Mouse (Mus musculus) lung, adult 2 months (tissue): ENCODE measurements around the gene Ppm1k. TPM values are rescaled to one million over a fixed set of nuclear protein-coding genes. Genes with fewer than 3 reads are reported as not detected.

Source experiments
- DNase-seq: peaks from one replicate; pipeline ENCODE4 v3.0.0; 2022
- H3K4me1 ChIP-seq: fragments of 200-500 bp; 2 replicates; pipeline ENCODE4 v1.6.1; 2011; ENCODE audit warnings: low read length; ENCODE audit not compliant: control insufficient read depth, insufficient read depth
- H3K4me3 ChIP-seq: fragments of 200-500 bp; replicated peaks from 2 replicates; pipeline ENCODE3; 2011; ENCODE audit warnings: low read depth, mild to moderate bottlenecking, control low read depth, low read length; ENCODE audit errors: extremely low read depth
- CTCF ChIP-seq: fragments of 200-500 bp; IDR thresholded peaks from 2 replicates; pipeline ENCODE4 v1.5.1; 2011; ENCODE audit warnings: mild to moderate bottlenecking, low read length, control low read depth; ENCODE audit not compliant: insufficient read depth
- POLR2A ChIP-seq: fragments of 200-500 bp; IDR thresholded peaks from 2 replicates; pipeline ENCODE4 v1.6.1; 2011; ENCODE audit warnings: low read depth, mild to moderate bottlenecking, control low read depth, low read length, borderline replicate concordance; ENCODE audit errors: extremely low read depth
- WGBS: fragments of 180-500 bp; shearing (Covaris S2); methylation state at CpG from one replicate; pipeline ENCODE4 v1.1.7; 2018; 5-methylcytosine and 5-hydroxymethylcytosine counted together
- polyA plus RNA-seq: library from polyadenylated mRNA; depleted of rRNA; stranded (reverse); fragments of >200 nt; gene quantifications from 2 replicates; pipeline ENCODE4 v1.2.3, GENCODE M21; 2012

The Ppm1k gene
- polyA plus RNA-seq, 1 experiment = 2.9 TPM

DNA sequence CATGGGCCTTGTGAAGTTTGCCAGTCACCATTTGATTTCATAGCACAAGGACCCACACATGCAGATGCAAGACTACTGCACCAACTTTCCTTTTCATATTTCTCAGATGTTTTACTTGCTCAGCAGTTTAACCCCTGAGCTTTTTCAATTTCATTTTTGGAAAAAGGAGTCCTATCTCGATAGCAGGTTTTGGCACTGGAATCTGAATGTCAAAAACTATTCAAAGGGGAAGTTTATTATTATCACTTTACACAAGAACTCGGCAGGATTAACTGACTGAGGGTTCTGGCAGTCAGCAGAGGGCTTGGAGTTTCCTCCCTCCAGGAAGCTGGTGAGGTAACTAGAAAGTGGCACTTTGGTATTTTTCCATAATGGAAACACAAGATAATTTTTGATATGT is 1.9 kb downstream of the Ppm1k start:
- DNase-seq = no peak
- Histone ChIP-seq H3K4me1 (no peaks in the 10 kb centered on the region; the same call in 1 of the 2 replicates), H3K4me3 (no peak overlapping the region)
- TF ChIP-seq CTCF = no peak
- no peak for TF ChIP-seq POLR2A
- 12% methylated on average over 2 of the region's 2 CpGs for WGBS

DNA sequence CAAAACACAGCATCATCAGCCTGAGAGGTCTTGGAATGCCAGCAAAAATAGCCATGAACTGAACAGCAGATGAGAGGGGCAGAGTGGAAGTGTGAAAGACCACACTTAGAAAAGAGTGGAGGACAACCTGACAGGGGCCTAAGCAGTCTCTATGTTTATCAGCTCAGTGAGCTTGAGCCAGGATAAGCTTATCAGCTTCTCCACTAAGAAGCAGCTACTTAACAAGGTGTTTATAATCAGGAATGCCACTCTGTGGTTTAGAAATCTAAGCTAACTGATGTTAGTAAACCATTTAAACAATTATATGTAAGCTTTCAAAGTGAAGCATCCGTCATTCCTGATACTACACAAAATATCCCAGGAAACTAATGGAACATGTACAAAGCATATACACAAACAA is 3.2 kb downstream of the Ppm1k start:
- DNase-seq = no peak
- TF ChIP-seq POLR2A = no peak
- no peak for TF ChIP-seq CTCF
- Histone ChIP-seq H3K4me1 (no peaks in the 10 kb centered on the region; the same call in 1 of the 2 replicates), H3K4me3 (no peak overlapping the region)
- 47% methylated on average over 1 of the region's 1 CpGs for WGBS

GRCm38 (mm10) chr6:57531441-57531840 is 3.8 kb downstream of the Ppm1k start:
- TF ChIP-seq CTCF = no peak
- TF ChIP-seq POLR2A = no peak
- no peak overlapping the region for H3K4me3 ChIP-seq
- no peak for DNase-seq
- WGBS = 66% methylated on average over 1 of the region's 1 CpGs
- H3K4me1 ChIP-seq = no peaks in the 10 kb centered on the region; the same call in 1 of the 2 replicates

- WGBS = 57% methylated on average over 4 of the region's 4 CpGs
These were observed 4.3 kb downstream of the Ppm1k start for GRCm38 (mm10) chr6:57531011-57531410.

DNA sequence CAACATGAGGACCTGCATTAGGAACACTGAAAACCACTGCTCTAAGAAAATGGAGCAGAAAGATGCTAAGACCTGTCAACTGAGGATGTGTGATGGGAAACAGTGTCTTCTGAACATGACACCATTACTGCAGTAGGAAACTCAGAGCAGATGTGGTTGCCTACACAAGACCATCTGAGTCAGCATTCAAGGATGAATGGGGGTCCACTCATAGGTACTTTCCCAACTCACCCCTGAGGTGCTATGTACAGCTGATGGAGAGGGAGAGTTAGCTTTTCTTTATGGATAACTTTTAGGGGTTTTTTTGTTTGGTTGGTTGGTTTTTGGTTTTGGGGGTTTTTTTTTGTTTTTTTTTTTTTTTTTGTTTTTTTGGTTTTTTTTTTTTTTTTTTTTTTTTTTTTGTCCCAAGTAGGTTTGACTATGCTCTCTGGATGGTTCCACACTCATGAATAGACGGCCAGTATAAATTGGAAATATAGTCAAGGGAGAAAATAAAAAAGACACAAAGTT is 5.9 kb downstream of the Ppm1k start:
- Histone ChIP-seq H3K4me3 (no peak overlapping the region), H3K4me1 (no peaks in the 10 kb centered on the region; the same call in 1 of the 2 replicates)
- TF ChIP-seq POLR2A = no peak
- TF ChIP-seq CTCF = no peak
- 100% methylated on average over 1 of the region's 1 CpGs for WGBS
- DNase-seq = no peak

More at GRCm38 (mm10) chr6:57531011-57531410, 4.3 kb downstream of the Ppm1k start:
- no peak for TF ChIP-seq POLR2A
- no peak for TF ChIP-seq CTCF
- no peak for DNase-seq
- Histone ChIP-seq H3K4me1 (no peaks in the 10 kb centered on the region; the same call in 1 of the 2 replicates), H3K4me3 (no peak overlapping the region)

DNA sequence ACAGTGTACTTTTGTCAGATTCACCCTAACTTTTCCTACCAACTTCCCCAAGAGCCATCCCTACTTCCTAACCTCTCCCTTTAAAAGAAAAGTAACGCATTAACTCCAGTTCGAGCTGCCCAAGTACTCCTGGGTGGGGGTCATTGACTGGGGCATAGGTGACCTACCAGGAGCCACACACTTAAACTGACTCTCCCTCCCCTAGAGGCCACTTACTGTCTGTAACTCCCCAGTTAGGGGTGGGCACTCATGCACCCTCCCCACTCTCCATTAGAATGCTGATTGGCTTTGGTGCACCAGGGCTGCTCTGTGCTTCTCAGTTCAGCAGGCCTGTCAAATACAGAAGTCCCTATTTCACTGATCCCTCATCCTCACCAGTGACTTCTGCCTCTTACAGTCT is 8.3 kb downstream of the Ppm1k start:
- WGBS = 93% methylated on average over 2 of the region's 2 CpGs
- TF ChIP-seq CTCF (no peak), POLR2A (no peak)

DNA sequence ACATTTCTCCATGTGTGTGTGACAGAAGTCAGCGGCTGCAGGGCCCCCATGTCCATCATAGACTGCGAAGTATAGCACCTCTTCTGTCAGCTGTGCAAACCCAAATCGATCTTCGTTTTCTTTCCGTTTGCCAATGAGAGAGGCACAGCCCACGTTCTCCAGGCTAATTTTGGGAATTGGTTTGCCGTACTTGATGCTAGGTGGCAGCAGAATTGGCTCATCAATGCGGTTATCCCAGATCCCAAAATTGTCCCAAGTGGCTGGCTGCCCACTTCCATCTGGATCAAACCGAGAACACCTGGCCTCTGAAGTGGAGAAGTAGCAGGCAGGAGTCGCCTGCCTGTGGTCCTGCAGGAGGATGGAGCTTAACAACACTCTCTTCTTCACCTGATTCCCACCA is 10.5 kb downstream of the Ppm1k start:
- Histone ChIP-seq H3K4me1 (no peaks in the 10 kb centered on the region; the same call in 1 of the 2 replicates), H3K4me3 (no peak overlapping the region)
- no peak for TF ChIP-seq CTCF
- TF ChIP-seq POLR2A = no peak
- 91% methylated on average over 10 of the region's 10 CpGs for WGBS
- DNase-seq = no peak

More for the DNA sequence above, 8.3 kb downstream of the Ppm1k start:
- Histone ChIP-seq H3K4me1 (no peaks in the 10 kb centered on the region; the same call in 1 of the 2 replicates), H3K4me3 (no peak overlapping the region)
- no peak for DNase-seq

- 82% methylated on average over 10 of the region's 10 CpGs for whole genome bisulfite sequencing
- no peak for TF ChIP-seq CTCF
- no peaks in the 10 kb centered on the region; the same call in 1 of the 2 replicates for H3K4me1 ChIP-seq
- H3K4me3 ChIP-seq = no peak overlapping the region
- no peak for DNase-seq
These were observed 14.3 kb downstream of the Ppm1k start for GRCm38 (mm10) chr6:57520749-57521652.

DNA sequence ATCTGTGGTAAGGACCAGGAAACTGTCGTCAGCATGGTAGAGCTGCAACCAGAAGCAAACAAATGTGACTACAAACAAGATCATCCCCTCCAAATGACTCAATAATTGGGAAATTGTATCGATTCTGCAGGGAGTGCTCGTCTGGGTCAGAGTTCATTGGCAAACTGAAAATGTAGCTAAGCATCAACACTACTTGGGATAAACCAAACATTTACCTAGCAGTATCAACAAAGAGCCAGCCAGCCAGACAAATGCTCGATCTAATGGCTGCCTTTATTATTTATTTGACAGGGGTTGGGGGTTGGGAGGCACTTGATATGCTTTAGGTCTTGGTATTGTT is 21.3 kb downstream of the Ppm1k start:
- no peak for TF ChIP-seq POLR2A
- TF ChIP-seq CTCF = no peak
- Histone ChIP-seq H3K4me3 (no peak overlapping the region), H3K4me1 (peaks cover 2% of the 10 kb centered on the region; the same call in 1 of the 2 replicates)
- no peak for DNase-seq
- 38% methylated on average over 4 of the region's 4 CpGs for WGBS
